Mouse (Mus musculus) heart, postnatal 14 days (tissue): ENCODE results near the gene H2-T24. TPM values are rescaled to one million over a fixed set of nuclear protein-coding genes. Genes with fewer than 3 reads are reported as not detected.

ENCODE experiments used
- DNase-seq, 2 experiments: peaks; one replicate each; pipeline ENCODE4 v3.0.0; 2021 to 2022
- intact Hi-C: fragments of 180-260 bp; cut with DNase I; formaldehyde crosslinking; loops from one replicate; pipeline ENCODE4 v1.15.1; 2025
- microRNA-seq, 2 experiments: library from miRNA; unstranded; fragments of <30 nt; microRNA quantifications; one replicate each; pipeline ENCODE4 v1.2.0; 2021 to 2022
- total RNA-seq, 2 experiments: library from RNA; stranded (reverse); gene quantifications; 2 replicates each; pipeline ENCODE4 v1.2.3; 2021

The H2-T24 gene
- total RNA-seq, 2 experiments from 2014 or later: 4.7 to 6.0 TPM

DNA sequence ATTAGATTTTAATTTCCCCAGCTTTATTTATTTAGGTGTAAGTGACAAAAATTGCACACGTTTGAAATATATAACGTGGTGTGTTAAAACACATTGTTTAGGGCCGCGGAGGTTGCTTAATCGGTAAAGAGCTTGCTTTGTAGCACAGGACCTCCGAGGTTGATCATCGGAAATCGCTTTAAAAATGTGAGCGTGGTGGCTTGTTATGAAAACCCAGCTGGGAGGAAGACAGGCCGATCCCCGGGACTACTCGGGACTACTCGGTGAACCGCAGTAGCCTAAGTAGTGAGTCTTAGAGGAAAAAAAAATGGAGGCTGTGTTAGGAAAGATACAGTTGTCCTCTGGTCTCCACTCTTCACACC is 25.5 kb downstream of the H2-T24 start:
- intact Hi-C loops: loop anchor here (5.0 kb wide), 3 partner anchors 168 to 253 kb away; partner anchors contain the start of gene H2-T3
- DNase-seq: no peak

GRCm38 (mm10) chr17:35994175-35994878 is 26.0 kb downstream of the H2-T24 start:
- peak; percentile 77 to 81 for DNase-seq
- intact Hi-C loops: loop anchor here (5.0 kb wide), 2 partner anchors 167 to 252 kb away; no protein-coding TSS in a partner anchor

- intact Hi-C loops: loop anchor here (1.0 to 5.0 kb wide), 3 partner anchors 55 to 251 kb away; no protein-coding TSS in a partner anchor
- peak; percentile 85 to 90 for DNase-seq
Observed at GRCm38 (mm10) chr17:35993675-35994074, 26.7 kb downstream of the H2-T24 start.

GRCm38 (mm10) chr17:35991781-35992180 is 28.6 kb downstream of the H2-T24 start:
- intact Hi-C loops: loop anchor here (5.0 kb wide), 2 partner anchors 164 to 249 kb away; no protein-coding TSS in a partner anchor
- DNase-seq: peak; percentile 27 to 31

DNA sequence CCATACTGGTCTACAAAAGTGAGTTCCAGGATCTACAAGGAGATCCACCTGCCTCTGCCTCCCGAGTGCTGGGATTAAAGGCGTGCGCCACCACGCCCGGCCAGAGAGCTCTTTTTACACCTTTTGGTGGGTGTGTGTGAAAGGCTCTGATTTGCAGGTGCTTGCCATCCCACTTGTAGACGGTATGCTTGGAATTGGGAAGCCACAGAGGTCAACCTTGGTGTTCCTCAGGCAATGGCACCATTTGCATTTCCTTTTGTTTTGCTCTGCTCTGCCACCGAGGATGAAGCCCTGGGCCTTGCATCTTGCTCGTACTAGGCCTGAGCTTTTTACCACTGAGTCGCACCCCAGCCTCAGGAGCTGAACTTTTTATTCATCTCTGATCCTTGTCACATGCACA is 38.6 kb downstream of the H2-T24 start:
- intact Hi-C loops: no loop called here
- no peak for DNase-seq

- DNase-seq: peak; percentile 58 to 70
- intact Hi-C loops: no loop called here
Observed at GRCm38 (mm10) chr17:35980363-35980754, 40.0 kb downstream of the H2-T24 start.

GRCm38 (mm10) chr17:35979401-35980362 is 40.7 kb downstream of the H2-T24 start, which contains the start of the genes Gnl1 and Prr3:
TSS of gene Gnl1 (plus strand) at chr17:35979851.
TSS of gene Prr3 (minus strand) at chr17:35980236.
- intact Hi-C loops: loop anchor here (10.0 kb wide), 1 partner anchor 145 kb away; the partner anchor contains the start of gene Tubb5
- peak; percentile 90 to 91 for DNase-seq

DNA sequence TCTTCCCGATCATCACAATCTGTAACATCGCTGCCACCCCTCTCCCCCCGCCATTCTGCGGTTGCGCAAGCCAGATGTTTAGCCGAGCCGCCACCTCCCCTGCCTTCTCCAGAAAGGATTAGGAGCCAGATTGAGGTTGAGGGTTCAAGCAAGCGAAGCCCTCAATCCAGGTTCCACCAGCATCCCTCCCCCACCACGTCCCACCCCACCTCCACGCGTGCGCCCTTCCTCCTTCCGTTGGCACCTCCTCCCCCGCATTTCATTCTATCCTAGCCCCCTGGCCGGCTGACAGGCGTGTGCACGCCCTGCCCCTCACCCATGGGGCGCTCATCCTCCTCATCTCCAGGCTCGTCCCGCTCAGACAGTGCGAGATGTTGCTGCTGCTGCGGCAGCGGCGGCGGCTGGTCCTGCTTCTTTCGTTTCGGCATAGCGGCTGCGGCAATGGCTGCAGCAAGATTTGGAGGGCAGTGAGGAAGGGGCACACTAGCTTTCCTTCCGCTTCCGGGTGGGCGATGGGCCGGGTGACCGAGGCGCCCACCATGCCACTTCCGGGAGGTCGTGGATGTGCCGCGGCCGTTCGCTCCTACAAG is 41.5 kb downstream of the H2-T24 start:
- no peak for DNase-seq

DNA sequence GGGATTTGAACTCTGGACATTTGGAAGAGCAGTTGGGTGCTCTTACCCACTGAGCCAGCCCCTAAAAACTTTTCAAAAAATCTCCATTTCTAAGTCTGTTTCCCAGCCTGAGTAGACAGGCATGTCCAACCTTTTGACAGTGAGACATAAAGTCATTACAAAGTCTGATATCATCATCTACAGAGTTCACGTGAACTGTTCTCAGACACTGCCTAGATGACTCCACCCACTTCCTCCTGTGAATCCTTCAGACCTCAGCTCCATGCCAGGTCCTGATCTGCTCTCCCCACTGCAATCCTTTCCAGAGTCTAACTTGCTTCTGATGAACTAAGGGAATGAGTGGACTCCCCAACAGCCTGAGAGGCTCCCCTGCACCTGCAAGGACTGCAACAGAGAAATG is 48.2 kb downstream of the H2-T24 start:
- intact Hi-C loops: loop anchor here (10.0 kb wide), 1 partner anchor 137 kb away; the partner anchor contains the start of gene Tubb5
- DNase-seq: no peak

More for the DNA sequence above, 41.5 kb downstream of the H2-T24 start:
- intact Hi-C loops: loop anchor here (10.0 kb wide), 1 partner anchor 144 kb away; the partner anchor contains the start of gene Tubb5

- intact Hi-C loops: loop anchor here (10.0 kb wide), 1 partner anchor 135 kb away; the partner anchor contains the start of gene Tubb5
- DNase-seq: peak; percentile 99 to 100
Observed at GRCm38 (mm10) chr17:35969418-35970389, 50.7 kb downstream of the H2-T24 start, which contains the start of gene Abcf1. TSS of gene Abcf1 (minus strand) at chr17:35969761.

DNA sequence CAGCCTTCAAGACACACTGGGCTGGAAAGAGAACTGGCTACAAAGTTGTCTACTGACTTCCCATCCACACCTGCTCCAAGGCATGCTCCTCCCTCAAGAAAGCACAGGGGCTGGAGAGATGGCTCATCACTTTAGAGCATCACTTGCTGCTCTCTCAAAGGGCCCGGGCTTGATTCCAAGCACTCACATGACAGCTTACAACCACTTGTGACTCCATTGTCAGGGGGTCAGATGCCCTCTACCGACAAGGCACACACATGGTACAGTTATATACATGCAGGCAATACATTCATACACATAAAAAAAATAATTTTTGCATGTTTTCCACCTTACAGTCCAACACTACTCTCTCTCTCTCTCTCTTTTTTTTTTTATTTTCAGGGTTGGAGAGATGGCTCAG is 52.7 kb downstream of the H2-T24 start:
- no peak for DNase-seq
- intact Hi-C loops: no loop called here

- no peak for DNase-seq
- intact Hi-C loops: no loop called here
Observed at GRCm38 (mm10) chr17:35963279-35963678, 57.1 kb downstream of the H2-T24 start.

DNA sequence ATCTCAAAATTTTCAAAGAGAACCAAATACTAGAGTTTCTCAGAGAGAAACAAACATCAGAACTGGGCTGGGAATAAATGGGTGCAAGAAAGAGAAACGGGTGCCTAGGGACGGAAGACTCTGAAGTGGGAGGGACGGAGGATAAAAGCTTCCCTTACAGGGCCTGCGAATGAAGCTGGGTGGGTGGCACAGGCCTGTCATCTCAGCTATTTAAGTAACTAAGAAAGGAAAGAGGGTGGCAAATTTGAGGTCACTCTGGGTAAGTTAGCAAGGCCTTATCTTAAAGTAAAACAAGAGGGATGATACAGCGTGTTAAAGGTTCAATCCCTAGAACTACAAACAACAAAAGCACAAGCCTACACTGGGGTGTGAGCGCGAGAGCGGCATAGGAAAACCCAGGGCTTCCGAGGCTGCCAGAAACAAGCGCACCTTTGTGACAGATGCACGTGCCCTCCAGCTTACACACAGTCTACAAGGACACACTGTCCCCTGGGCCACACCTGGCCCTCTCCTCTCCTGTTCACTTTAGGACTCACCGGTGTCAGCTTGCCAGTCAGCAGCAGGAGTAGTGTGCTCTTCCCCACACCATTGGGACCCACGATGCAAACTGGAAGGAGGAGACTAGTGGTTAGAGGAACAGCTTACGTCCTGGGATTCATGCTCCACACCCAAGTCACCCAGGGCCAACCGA is 61.7 kb downstream of the H2-T24 start:
- intact Hi-C loops: no loop called here
- no peak for DNase-seq

Small RNA genes lying within 50 kb of the gene (microRNA-seq; reads per million reads assigned to microRNA genes)
- 48.9 to 412 reads per million in 2 experiments for gene Mir877

Other genes starting within 250 kb of the H2-T24 start
- gene Ier3, start 198.9 kb downstream of the H2-T24 start, total RNA-seq: 10 to 100 TPM; 23.9 to 27.8 TPM
- 100 to 1,000 TPM; 108 to 111 TPM for gene Flot1, start 197.3 kb downstream of the H2-T24 start, total RNA-seq
- 100 to 1,000 TPM; 134 to 183 TPM for gene Tubb5, start 182.3 kb downstream of the H2-T24 start, total RNA-seq
- 10 to 100 TPM; 12.9 to 13.5 TPM for gene Mdc1, start 179.0 kb downstream of the H2-T24 start, total RNA-seq
- 1 to 10 TPM; 3.8 to 6.0 TPM for gene Nrm, start 159.2 kb downstream of the H2-T24 start, total RNA-seq
- 10 to 100 TPM; 21.1 to 25.0 TPM for gene Ppp1r18, start 155.0 kb downstream of the H2-T24 start, total RNA-seq
- gene Dhx16, start 140.7 kb downstream of the H2-T24 start, total RNA-seq: 10 to 100 TPM; 20.6 to 24.9 TPM
- 10 to 100 TPM; 83.9 to 89.3 TPM for gene 2310061I04Rik, start 123.1 kb downstream of the H2-T24 start, total RNA-seq
- gene Atat1, start 110.5 kb downstream of the H2-T24 start, total RNA-seq: 1 to 10 TPM; 7.7 to 9.5 TPM
- 10 to 100 TPM; 47.9 to 49.0 TPM for gene Mrps18b, start 104.2 kb downstream of the H2-T24 start, total RNA-seq
- 10 to 100 TPM; 43.4 to 49.0 TPM for gene Ppp1r10, start 104.1 kb downstream of the H2-T24 start, total RNA-seq
- 10 to 100 TPM; 65.2 TPM for gene Abcf1, start 50.8 kb downstream of the H2-T24 start, total RNA-seq
- gene Gnl1, start 40.7 kb downstream of the H2-T24 start, total RNA-seq: 10 to 100 TPM; 23.0 to 26.1 TPM
- gene Prr3, start 40.3 kb downstream of the H2-T24 start, total RNA-seq: 1 to 10 TPM; 4.6 to 4.7 TPM
- gene H2-T23, start 12.3 kb upstream of the H2-T24 start, total RNA-seq: 10 to 100 TPM; 23.2 to 24.0 TPM
- gene H2-T22, start 22.2 kb upstream of the H2-T24 start, total RNA-seq: 10 to 100 TPM in 1 of 2 experiments, 1 to 10 TPM in 1; 10.0 to 12.4 TPM
- not detected for gene Gm6034, start 22.4 kb upstream of the H2-T24 start, total RNA-seq
- gene Gm11127, start 37.8 kb upstream of the H2-T24 start, total RNA-seq: 1 to 10 TPM; 1.5 to 2.3 TPM
- not detected for gene Gm19684, start 101.1 kb upstream of the H2-T24 start, total RNA-seq
- gene Gm7030, start 108.9 kb upstream of the H2-T24 start, total RNA-seq: not detected
- gene Gm8909, start 148.0 kb upstream of the H2-T24 start, total RNA-seq: not detected
- gene H2-T3, start 169.7 kb upstream of the H2-T24 start, total RNA-seq: 1 to 10 TPM in 1 of 2 experiments, under 1 TPM in 1; 0.31 to 3.1 TPM
- 10 to 100 TPM; 33.1 to 34.2 TPM for gene Rpp21, start 237.5 kb upstream of the H2-T24 start, total RNA-seq